Mouse (Mus musculus) stomach, embryonic 14.5 days (tissue): Measurements from ENCODE around the gene Styk1. TPM values are rescaled to one million over a fixed set of nuclear protein-coding genes. Genes with fewer than 3 reads are reported as not detected.

Experiments used
- ATAC-seq: fragments of 200-750 bp; cut with Nextera tagmentation; 2 replicates; pipeline ENCODE4 v1.8.0; 2017; ENCODE audit warnings: low read depth, moderate TSS enrichment; ENCODE audit not compliant: insufficient number of reproducible peaks, insufficient read depth, low FRiP score
- H3K27ac ChIP-seq: fragments of 300-500 bp; sonication (generic); 2 replicates; pipeline ENCODE4 v1.5.1; 2014; ENCODE audit warnings: mild to moderate bottlenecking, low read length, moderate library complexity, mixed read lengths
- H3K27me3 ChIP-seq: fragments of 300-500 bp; sonication (generic); 2 replicates; pipeline ENCODE4 v1.6.1; 2014; ENCODE audit warnings: low read length, control low read depth, mixed read lengths; ENCODE audit not compliant: control insufficient read depth, insufficient read depth
- H3K36me3 ChIP-seq: fragments of 300-500 bp; sonication (generic); 2 replicates; pipeline ENCODE4 v1.6.1; 2014; ENCODE audit warnings: mild to moderate bottlenecking, control low read depth, low read length, moderate library complexity, mixed read lengths; ENCODE audit not compliant: control insufficient read depth, insufficient read depth
- H3K4me1 ChIP-seq: fragments of 300-500 bp; sonication (generic); 2 replicates; pipeline ENCODE4 v1.6.1; 2014; ENCODE audit warnings: low read length, control low read depth, mixed read lengths; ENCODE audit not compliant: control insufficient read depth, insufficient read depth
- H3K4me2 ChIP-seq: fragments of 300-500 bp; sonication (generic); replicated peaks from 2 replicates; pipeline ENCODE4 v1.6.1; 2014; ENCODE audit warnings: low read depth, low read length, control low read depth
- H3K4me3 ChIP-seq: fragments of 300-500 bp; sonication (generic); 2 replicates; pipeline ENCODE4 v1.5.1; 2014; ENCODE audit warnings: low read depth, low read length, control low read depth
- H3K9ac ChIP-seq: fragments of 300-500 bp; sonication (generic); replicated peaks from 2 replicates; pipeline ENCODE4 v1.6.1; 2014; ENCODE audit warnings: low read depth, mild to moderate bottlenecking, control low read depth, low read length, moderate library complexity, mixed read lengths
- H3K9me3 ChIP-seq: fragments of 300-500 bp; sonication (generic); 2 replicates; pipeline ENCODE4 v1.6.1; 2016; ENCODE audit warnings: low read depth, low read length, control low read depth; ENCODE audit not compliant: control insufficient read depth
- WGBS: fragments of 180-500 bp; shearing (Covaris S2); extraction: QIAGEN DNeasy Blood & Tissue Kit; methylation state at CpG from one replicate; pipeline ENCODE4 v1.1.7; 2014; 5-methylcytosine and 5-hydroxymethylcytosine counted together
- polyA plus RNA-seq: library from polyadenylated mRNA; unstranded; fragments of >200 nt; fragmentation: Nextera tagmentation; extraction: Ambion mirVana; gene quantifications from 2 replicates; pipeline ENCODE4 v1.2.1, GENCODE M21; 2014

Styk1 gene
- polyA plus RNA-seq, 1 experiment from 2014 or later, result 7.1 TPM

- Histone ChIP-seq H3K4me1 (no peaks in the 10 kb centered on the region), H3K27ac (no peak overlapping the region), H3K4me3 (no peak overlapping the region), H3K9me3 (no peaks in the 10 kb centered on the region), H3K27me3 (no peaks in the 10 kb centered on the region), H3K36me3 (no peaks in the 10 kb centered on the region), H3K9ac (no peak overlapping the region), H3K4me2 (no peak overlapping the region)
- ATAC-seq, result no peak
- 77% methylated on average over 3 of the region's 3 CpGs for WGBS
Observed at GRCm38 (mm10) chr6:131262009-131262408, 91.4 kb downstream of the Styk1 start.

Other genes with a start within 250 kb of the Styk1 start
- gene Klra2, start 106.2 kb downstream of the Styk1 start, polyA plus RNA-seq, result 0.18 TPM in 1 of 2 replicates, not detected in the other
- gene Magohb, start 60.4 kb downstream of the Styk1 start, polyA plus RNA-seq, result 63.1 and 67.7 TPM in 2 replicates
- gene Ybx3, start 34.9 kb upstream of the Styk1 start, polyA plus RNA-seq, result 50.3 and 53.1 TPM in 2 replicates
- not detected in 2 replicates for gene 5430401F13Rik, start 132.8 kb upstream of the Styk1 start, polyA plus RNA-seq
- not detected in 2 replicates for gene Gm6619, start 132.8 kb upstream of the Styk1 start, polyA plus RNA-seq